Mouse (Mus musculus) MN1 (cell line): ENCODE measurements around the gene Tmem120b.

Experiments
- DNase-seq: peaks from one replicate; pipeline ENCODE4 v3.0.0-alpha.2; 2016; ENCODE audit warnings: low spot score

The Tmem120b gene

DNA sequence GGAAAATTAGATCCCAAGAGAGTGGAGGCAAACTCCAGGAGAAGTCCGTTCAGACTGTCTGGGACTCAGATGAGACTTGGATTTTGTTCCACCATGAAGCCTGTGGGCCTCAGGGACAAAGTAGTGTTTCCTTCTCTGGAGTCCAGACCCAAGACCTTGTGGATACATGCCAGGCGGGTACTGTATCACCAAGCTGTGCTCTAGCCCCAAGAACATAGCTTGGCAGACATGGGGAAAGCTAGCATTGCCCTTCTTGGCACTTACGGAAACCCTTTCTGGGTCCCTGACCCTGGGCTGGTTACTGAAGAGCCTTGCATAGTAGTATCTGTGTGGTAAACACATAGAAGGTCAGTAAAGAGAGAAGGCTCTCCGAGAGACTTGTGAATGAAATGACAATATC lies 91.2 kb downstream of the Tmem120b start:
- no peak for DNase-seq

- DNase-seq = no peak
Observed at GRCm38 (mm10) chr5:123159866-123160265, 91.7 kb downstream of the Tmem120b start.

DNA sequence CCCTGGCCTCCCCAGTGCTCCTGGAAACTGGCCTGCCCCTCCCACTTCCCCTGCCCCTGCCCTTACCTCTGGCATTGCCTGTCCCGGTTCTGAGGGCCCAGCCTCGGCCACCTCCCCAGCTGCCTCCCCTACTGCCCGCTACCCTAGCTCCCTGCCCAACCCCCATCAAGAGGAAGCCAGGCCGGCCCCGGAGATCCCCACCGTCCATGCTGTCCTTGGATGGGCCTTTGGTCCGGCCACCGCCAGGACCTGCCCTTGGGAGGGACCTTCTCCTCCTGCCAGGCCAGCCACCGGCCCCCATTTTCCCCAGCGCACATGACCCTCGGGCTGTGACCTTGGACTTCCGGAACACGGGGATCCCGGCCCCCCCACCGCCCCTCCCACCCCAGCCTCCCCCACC lies 92.1 kb downstream of the Tmem120b start:
- DNase-seq = no peak

GRCm38 (mm10) chr5:123162942-123163341 lies 94.7 kb downstream of the Tmem120b start:
- no peak for DNase-seq

- no peak for DNase-seq
Observed at GRCm38 (mm10) chr5:123166437-123166836, 98.2 kb downstream of the Tmem120b start.
